Comparison of ENCODE assay signal across 9 mouse cellular contexts in the genomic region with DNA sequence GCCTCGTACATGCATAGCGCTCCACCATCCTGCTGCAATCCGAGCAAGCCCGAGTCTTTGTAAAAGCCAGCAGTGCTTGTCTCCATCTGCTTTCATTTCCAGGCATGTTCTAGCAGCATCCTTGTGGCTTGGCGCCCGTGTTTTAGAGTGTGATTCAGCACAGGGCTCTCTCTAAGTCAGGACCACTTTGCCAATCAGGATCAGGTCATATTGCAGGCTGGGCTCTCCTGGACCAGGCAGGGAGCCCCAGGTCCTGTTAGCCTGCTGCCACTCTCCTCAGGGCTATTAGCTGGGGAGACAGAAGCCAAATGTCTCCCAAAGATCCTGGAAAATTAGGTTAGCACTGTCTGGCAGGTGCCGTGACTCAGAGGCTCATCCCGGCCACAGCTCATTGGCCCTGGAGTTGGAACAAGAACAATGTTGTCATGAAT.
A peak's percentile ranks its signal among the peaks of the same experiment; 100 is the strongest.
DNase-seq lines count a peak whose midpoint lies in the region; ATAC-seq and TF ChIP-seq lines count a peak whose summit lies in the region.
"Had no signal": no experiment of that assay in that cellular context is flagged by ENCODE, and none has a peak within 500 bp of the region (broad histone marks: within the 10 kb centered on the region; RNA-seq: fewer than 3 reads in every experiment).

No protein-coding gene starts in this region.

- H3K27ac ChIP-seq in forebrain, postnatal 0 days (ENCODE audit: low read depth, low read length): no peak overlapping the region
- H3K27ac ChIP-seq in forebrain, embryonic 10.5 days: no peak overlapping the region
- H3K27ac ChIP-seq in midbrain, embryonic 16.5 days (ENCODE audit: low read length): no peak overlapping the region
- H3K27ac ChIP-seq: limb, embryonic 12.5 days had no signal

- WGBS in forebrain, postnatal 0 days: 65% methylated on average over 8 of the region's 8 CpGs
- WGBS in forebrain, embryonic 10.5 days: 85% methylated on average over 8 of the region's 8 CpGs
- WGBS in midbrain, embryonic 16.5 days: 81% methylated on average over 8 of the region's 8 CpGs

- ATAC-seq in forebrain, postnatal 0 days: peak; percentile 81
- no peak for ATAC-seq in midbrain, embryonic 16.5 days

- no peaks in the 10 kb centered on the region; the same call in 1 of the 2 replicates for H3K4me1 ChIP-seq in forebrain, postnatal 0 days (ENCODE audit: insufficient read depth)
- 0 out of 2 replicates have a peak, but pooled peaks cover 7% of the 10 kb centered on the region for H3K4me1 ChIP-seq in forebrain, embryonic 10.5 days
- no peaks in the 10 kb centered on the region for H3K4me1 ChIP-seq in midbrain, embryonic 16.5 days (ENCODE audit: control insufficient read depth, insufficient read depth, low read length)

- H3K9ac ChIP-seq in forebrain, postnatal 0 days: no peak overlapping the region
- H3K9ac ChIP-seq in midbrain, embryonic 16.5 days (ENCODE audit: low read depth, low read length): no peak overlapping the region
- H3K9ac ChIP-seq: limb, embryonic 12.5 days had no signal

- H3K27me3 ChIP-seq in forebrain, postnatal 0 days (ENCODE audit: insufficient read depth, low read length): no peaks in the 10 kb centered on the region
- no peaks in the 10 kb centered on the region for H3K27me3 ChIP-seq in forebrain, embryonic 10.5 days (ENCODE audit: poor library complexity, severe bottlenecking)
- H3K27me3 ChIP-seq in midbrain, embryonic 16.5 days (ENCODE audit: control insufficient read depth, insufficient read depth, low read depth, low read length): no peaks in the 10 kb centered on the region
- H3K27me3 ChIP-seq: limb, embryonic 12.5 days had no signal

- no peak overlapping the region for H3K4me2 ChIP-seq in forebrain, postnatal 0 days (ENCODE audit: low read depth)
- no peak overlapping the region for H3K4me2 ChIP-seq in midbrain, embryonic 16.5 days (ENCODE audit: low read length)
- H3K4me2 ChIP-seq: limb, embryonic 12.5 days had no signal

- DNase-seq in forebrain, postnatal 0 days: no peak
- no peak for DNase-seq in forebrain, embryonic 10.5 days (ENCODE audit: extremely low spot score, low spot score)
- DNase-seq in cerebellum, adult 11 months: peak; percentile 33
- DNase-seq in layer of hippocampus, adult 8-10 months (ENCODE audit: low spot score in 2 of 2): peak; percentile 54 to 63
- peak; percentile 43 for DNase-seq in right cerebral cortex, postnatal 14 days
- DNase-seq in lung, postnatal 10 days: no peak
- DNase-seq in urinary bladder, postnatal 14 days (ENCODE audit: low spot score): no peak

- no peak for TF ChIP-seq CTCF in forebrain, postnatal 0 days (IDR thresholded peaks at IDR 0.05; ENCODE audit: low read depth)

- no peak overlapping the region for H3K4me3 ChIP-seq in forebrain, postnatal 0 days (ENCODE audit: low read depth, low read length)
- H3K4me3 ChIP-seq in forebrain, embryonic 10.5 days: no peak overlapping the region
- H3K4me3 ChIP-seq in midbrain, embryonic 16.5 days (ENCODE audit: low read depth, low read length): no peak overlapping the region
- H3K4me3 ChIP-seq: limb, embryonic 12.5 days had no signal

- no peaks in the 10 kb centered on the region for H3K36me3 ChIP-seq in forebrain, postnatal 0 days (ENCODE audit: insufficient read depth)
- H3K36me3 ChIP-seq in forebrain, embryonic 10.5 days (replicated peaks): no peaks in the 10 kb centered on the region
- H3K36me3 ChIP-seq in midbrain, embryonic 16.5 days (ENCODE audit: control insufficient read depth, insufficient read depth, low read length): no peaks in the 10 kb centered on the region
- H3K36me3 ChIP-seq: limb, embryonic 12.5 days had no signal

- H3K9me3 ChIP-seq in forebrain, postnatal 0 days (ENCODE audit: low read length): no peaks in the 10 kb centered on the region
- no peaks in the 10 kb centered on the region for H3K9me3 ChIP-seq in forebrain, embryonic 10.5 days
- no peaks in the 10 kb centered on the region for H3K9me3 ChIP-seq in midbrain, embryonic 16.5 days (replicated peaks; ENCODE audit: control insufficient read depth, low read length, poor library complexity, severe bottlenecking)
- H3K9me3 ChIP-seq: limb, embryonic 12.5 days had no signal

Comparison
In these comparisons a context has a peak if more than half of its experiments do, and no peak if none do; other contexts are left out.
1. DNase-seq: peak in cerebellum, adult 11 months (single experiment), layer of hippocampus, adult 8-10 months (2 of 2) and right cerebral cortex, postnatal 14 days (single experiment); none in forebrain, postnatal 0 days (single experiment), forebrain, embryonic 10.5 days (single experiment), lung, postnatal 10 days (single experiment) and urinary bladder, postnatal 14 days (single experiment).